Mouse (Mus musculus): ENCODE measurements around the gene Sox5.

The Sox5 gene

GRCm38 (mm10) chr6:144181083-144181866, 600.5 kb downstream of the Sox5 start:
- no peak for DNase-seq (ENCODE audit: low spot score)

- no peak for DNase-seq (ENCODE audit: low spot score)
Observed at GRCm38 (mm10) chr6:144179111-144179510, 602.7 kb downstream of the Sox5 start.

- no peak for DNase-seq (ENCODE audit: low spot score)
Observed at GRCm38 (mm10) chr6:144176674-144177073, 605.1 kb downstream of the Sox5 start.

GRCm38 (mm10) chr6:144175590-144175989, 606.2 kb downstream of the Sox5 start:
- DNase-seq (ENCODE audit: low spot score) = no peak

GRCm38 (mm10) chr6:144170541-144170940, 611.2 kb downstream of the Sox5 start:
- no peak for DNase-seq (ENCODE audit: low spot score)

GRCm38 (mm10) chr6:144169791-144170190, 612.0 kb downstream of the Sox5 start:
- DNase-seq (ENCODE audit: low spot score) = no peak

- no peak for DNase-seq (ENCODE audit: low spot score)
Observed at GRCm38 (mm10) chr6:144168696-144169476, 612.9 kb downstream of the Sox5 start.

- DNase-seq (ENCODE audit: low spot score) = no peak
Observed at GRCm38 (mm10) chr6:144167058-144167457, 614.7 kb downstream of the Sox5 start.

GRCm38 (mm10) chr6:144166651-144167050, 615.1 kb downstream of the Sox5 start:
- DNase-seq (ENCODE audit: low spot score) = no peak

- DNase-seq (ENCODE audit: low spot score) = no peak
Observed at GRCm38 (mm10) chr6:144166104-144166503, 615.7 kb downstream of the Sox5 start.

- DNase-seq (ENCODE audit: low spot score) = no peak
Observed at GRCm38 (mm10) chr6:144163501-144163900, 618.3 kb downstream of the Sox5 start.

- DNase-seq (ENCODE audit: low spot score) = no peak
Observed at GRCm38 (mm10) chr6:144158637-144159036, 623.1 kb downstream of the Sox5 start.

- DNase-seq (ENCODE audit: low spot score) = no peak
Observed at GRCm38 (mm10) chr6:144154892-144155424, 626.8 kb downstream of the Sox5 start.

GRCm38 (mm10) chr6:144151957-144152356, 629.8 kb downstream of the Sox5 start:
- DNase-seq (ENCODE audit: low spot score) = peak; percentile 8

GRCm38 (mm10) chr6:144151075-144151474, 630.7 kb downstream of the Sox5 start:
- DNase-seq (ENCODE audit: low spot score) = no peak

GRCm38 (mm10) chr6:144137397-144137796, 644.4 kb downstream of the Sox5 start:
- no peak for DNase-seq (ENCODE audit: low spot score)

- no peak for DNase-seq (ENCODE audit: low spot score)
Observed at GRCm38 (mm10) chr6:144136894-144137293, 644.9 kb downstream of the Sox5 start.

- no peak for DNase-seq (ENCODE audit: low spot score)
Observed at GRCm38 (mm10) chr6:144129927-144130326, 651.9 kb downstream of the Sox5 start.

GRCm38 (mm10) chr6:144119961-144120360, 661.8 kb downstream of the Sox5 start:
- no peak for DNase-seq (ENCODE audit: low spot score)

GRCm38 (mm10) chr6:144116646-144117045, 665.1 kb downstream of the Sox5 start:
- DNase-seq (ENCODE audit: low spot score) = no peak

- DNase-seq (ENCODE audit: low spot score) = no peak
Observed at GRCm38 (mm10) chr6:144111561-144111960, 670.2 kb downstream of the Sox5 start.

GRCm38 (mm10) chr6:144106848-144107247, 674.9 kb downstream of the Sox5 start:
- no peak for DNase-seq (ENCODE audit: low spot score)

GRCm38 (mm10) chr6:144105645-144106044, 676.1 kb downstream of the Sox5 start:
- no peak for DNase-seq (ENCODE audit: low spot score)

All from c-Kit-positive CD71-positive TER-119-positive erythroid progenitor cells, embryonic 14.5 days (primary cell).